Mouse (Mus musculus) midbrain, embryonic 11.5 days (tissue): Measurements from ENCODE around the gene Lgi1. TPM values are rescaled to one million over a fixed set of nuclear protein-coding genes. Genes with fewer than 3 reads are reported as not detected.

Experiments
- ATAC-seq: fragments of 200-750 bp; cut with Nextera tagmentation; 2 replicates; pipeline ENCODE4 v1.8.0; 2017; ENCODE audit warnings: moderate TSS enrichment, moderate library complexity; ENCODE audit not compliant: low FRiP score
- DNase-seq: peaks from one replicate; pipeline ENCODE4 v3.0.0; 2015; ENCODE audit warnings: low spot score; ENCODE audit errors: missing footprints
- H3K27ac ChIP-seq: fragments of 300-500 bp; sonication (generic); 2 replicates; pipeline ENCODE4 v1.5.1; 2014; ENCODE audit warnings: low read depth, low read length
- H3K27me3 ChIP-seq: fragments of 300-500 bp; sonication (generic); 2 replicates; pipeline ENCODE4 v1.6.1; 2014; ENCODE audit warnings: mild to moderate bottlenecking, low read length, moderate library complexity, mixed read lengths; ENCODE audit not compliant: control insufficient read depth, insufficient read depth
- H3K36me3 ChIP-seq: fragments of 300-500 bp; sonication (generic); 2 replicates; pipeline ENCODE4 v1.6.1; 2014; ENCODE audit warnings: mild to moderate bottlenecking, low read length, moderate library complexity, mixed read lengths; ENCODE audit not compliant: control insufficient read depth, insufficient read depth
- H3K4me1 ChIP-seq: fragments of 300-500 bp; sonication (generic); 2 replicates; pipeline ENCODE4 v1.6.1; 2014; ENCODE audit warnings: low read length; ENCODE audit not compliant: control insufficient read depth, insufficient read depth
- H3K4me2 ChIP-seq: fragments of 300-500 bp; sonication (generic); 2 replicates; pipeline ENCODE4 v1.6.1; 2014; ENCODE audit warnings: mild to moderate bottlenecking, moderate library complexity
- H3K4me3 ChIP-seq: fragments of 300-500 bp; sonication (generic); 2 replicates; pipeline ENCODE4 v1.5.1; 2014; ENCODE audit warnings: low read depth, low read length
- H3K9ac ChIP-seq: fragments of 300-500 bp; sonication (generic); 2 replicates; pipeline ENCODE4 v1.6.1; 2014; ENCODE audit warnings: low read length
- H3K9me3 ChIP-seq: fragments of 300-500 bp; sonication (generic); 2 replicates; pipeline ENCODE4 v1.6.1; 2016; ENCODE audit warnings: low read length; ENCODE audit not compliant: control insufficient read depth
- WGBS: fragments of 180-500 bp; shearing (Covaris S2); extraction: QIAGEN DNeasy Blood & Tissue Kit; methylation state at CpG from one replicate; pipeline ENCODE4 v1.1.7; 2014; 5-methylcytosine and 5-hydroxymethylcytosine counted together
- polyA plus RNA-seq: library from polyadenylated mRNA; unstranded; fragments of >200 nt; fragmentation: Nextera tagmentation; extraction: Ambion mirVana; gene quantifications from 2 replicates; pipeline ENCODE4 v1.2.1, GENCODE M21; 2014

The Lgi1 gene
- polyA plus RNA-seq, 1 experiment from 2014 or later = 2.5 TPM

DNA sequence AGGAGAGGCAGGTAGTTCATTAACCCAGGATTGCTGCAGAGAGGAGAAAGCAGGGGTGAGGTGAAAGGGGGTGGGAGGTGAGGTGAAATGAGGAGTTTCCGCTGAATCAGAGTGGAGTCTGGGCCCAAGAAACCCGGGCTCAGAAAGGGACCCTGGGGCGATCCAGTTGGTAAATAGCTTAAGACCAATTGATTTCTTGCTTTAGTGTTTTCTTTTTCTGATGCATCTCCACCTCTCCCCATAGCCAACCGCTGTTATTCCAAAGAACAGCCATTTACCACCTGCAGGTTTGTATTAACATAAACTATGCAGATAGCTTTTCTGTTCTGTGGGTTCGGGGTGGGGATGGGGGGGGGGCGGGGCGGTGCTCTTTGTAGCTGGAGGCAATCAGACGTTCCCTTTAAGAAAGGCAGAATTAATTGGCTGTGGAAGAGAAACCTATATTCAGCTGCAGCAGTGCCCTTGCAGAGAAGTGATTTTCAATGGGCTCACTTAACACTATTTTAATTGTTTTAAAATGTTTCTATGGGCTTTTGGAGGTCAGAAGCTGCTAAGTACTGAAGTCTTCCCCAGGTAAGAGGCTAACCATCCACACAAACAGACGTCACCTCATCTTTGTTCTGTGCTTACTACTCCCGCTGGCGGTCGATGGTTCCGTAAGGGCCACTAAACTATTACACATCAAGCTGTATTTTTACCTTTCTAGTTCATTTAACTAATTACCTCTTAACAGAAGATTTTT lies 84.1 kb downstream of the Lgi1 start:
- Histone ChIP-seq H3K4me2 (no peak overlapping the region), H3K9me3 (no peaks in the 10 kb centered on the region), H3K36me3 (no peaks in the 10 kb centered on the region), H3K4me1 (no peaks in the 10 kb centered on the region), H3K9ac (no peak overlapping the region), H3K27ac (no peak overlapping the region), H3K4me3 (no peak overlapping the region), H3K27me3 (no peaks in the 10 kb centered on the region)
- no peak for ATAC-seq
- DNase-seq = no peak
- WGBS = 37% methylated on average over 13 of the region's 13 CpGs

DNA sequence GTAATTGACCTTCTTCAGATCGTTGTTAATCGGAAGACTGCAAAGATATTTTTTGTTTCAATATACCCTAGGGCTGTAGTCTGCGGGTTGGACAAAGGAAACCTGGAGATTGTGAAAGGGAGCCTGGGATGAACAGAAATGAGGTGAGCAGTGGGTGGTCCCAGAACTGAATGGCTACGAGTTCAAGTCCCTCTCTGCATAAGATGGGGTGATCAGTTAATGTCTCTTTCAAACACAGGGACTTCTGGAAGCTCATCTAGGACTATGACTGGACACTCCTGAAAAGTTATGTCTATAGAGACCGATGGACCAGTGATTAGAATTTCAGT lies 84.6 kb downstream of the Lgi1 start:
- Histone ChIP-seq H3K4me3 (no peak overlapping the region), H3K36me3 (no peaks in the 10 kb centered on the region), H3K4me1 (no peaks in the 10 kb centered on the region), H3K27me3 (no peaks in the 10 kb centered on the region), H3K9me3 (no peaks in the 10 kb centered on the region), H3K4me2 (no peak overlapping the region), H3K9ac (no peak overlapping the region), H3K27ac (no peak overlapping the region)
- ATAC-seq = no peak
- DNase-seq = no peak
- 83% methylated on average over 5 of the region's 5 CpGs for WGBS

DNA sequence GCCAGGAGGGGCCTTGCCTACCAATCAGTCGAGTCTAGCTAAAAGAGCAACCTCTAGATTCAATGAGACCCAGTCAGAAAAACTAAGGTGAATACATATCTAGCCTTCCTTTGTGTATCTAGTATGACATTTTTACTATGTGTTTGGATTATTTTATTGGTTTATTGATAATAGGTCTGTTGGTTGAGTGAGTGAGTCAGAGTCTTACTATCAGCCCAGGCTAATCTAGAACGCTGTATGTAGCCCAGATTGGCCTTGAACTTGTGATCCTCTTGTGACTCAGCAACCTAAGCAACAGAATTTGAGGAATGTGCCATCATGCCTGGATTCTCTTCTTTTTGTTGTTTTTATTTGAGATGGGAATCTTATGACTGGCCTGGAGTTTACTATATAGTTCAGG lies 86.9 kb downstream of the Lgi1 start:
- H3K4me2 ChIP-seq = no peak overlapping the region
- no peaks in the 10 kb centered on the region for H3K36me3 ChIP-seq
- DNase-seq (no peak), ATAC-seq (no peak)
- H3K27me3 ChIP-seq = no peaks in the 10 kb centered on the region
- no peak overlapping the region for H3K4me3 ChIP-seq
- no peak overlapping the region for H3K27ac ChIP-seq
- no peaks in the 10 kb centered on the region for H3K9me3 ChIP-seq
- WGBS = 94% methylated on average over 2 of the region's 2 CpGs
- H3K4me1 ChIP-seq = no peaks in the 10 kb centered on the region
- H3K9ac ChIP-seq = no peak overlapping the region

DNA sequence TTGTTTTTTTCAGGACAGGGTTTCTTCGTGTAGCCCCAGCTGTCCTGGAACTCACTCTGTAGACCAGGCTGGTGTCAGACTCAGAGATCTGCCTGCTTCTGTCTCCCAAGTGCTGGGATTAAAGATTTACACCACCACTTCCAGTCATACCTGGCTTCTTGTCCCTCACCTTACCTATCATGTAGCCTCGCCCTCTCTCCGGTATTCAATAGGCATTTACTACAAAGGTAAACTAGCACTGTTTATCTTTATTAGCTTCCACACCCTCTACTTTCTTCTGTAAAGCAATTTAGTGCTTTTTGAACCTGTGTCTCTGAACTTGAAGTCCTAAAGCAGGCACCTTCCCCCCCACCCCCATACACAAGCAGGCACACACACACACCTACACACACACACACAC lies 87.4 kb downstream of the Lgi1 start:
- Histone ChIP-seq H3K4me3 (no peak overlapping the region), H3K36me3 (no peaks in the 10 kb centered on the region), H3K4me1 (no peaks in the 10 kb centered on the region), H3K27me3 (no peaks in the 10 kb centered on the region), H3K9ac (no peak overlapping the region), H3K4me2 (no peak overlapping the region), H3K27ac (no peak overlapping the region), H3K9me3 (no peaks in the 10 kb centered on the region)
- no peak for DNase-seq
- no peak for ATAC-seq
- WGBS = 94% methylated on average over 3 of the region's 3 CpGs

DNA sequence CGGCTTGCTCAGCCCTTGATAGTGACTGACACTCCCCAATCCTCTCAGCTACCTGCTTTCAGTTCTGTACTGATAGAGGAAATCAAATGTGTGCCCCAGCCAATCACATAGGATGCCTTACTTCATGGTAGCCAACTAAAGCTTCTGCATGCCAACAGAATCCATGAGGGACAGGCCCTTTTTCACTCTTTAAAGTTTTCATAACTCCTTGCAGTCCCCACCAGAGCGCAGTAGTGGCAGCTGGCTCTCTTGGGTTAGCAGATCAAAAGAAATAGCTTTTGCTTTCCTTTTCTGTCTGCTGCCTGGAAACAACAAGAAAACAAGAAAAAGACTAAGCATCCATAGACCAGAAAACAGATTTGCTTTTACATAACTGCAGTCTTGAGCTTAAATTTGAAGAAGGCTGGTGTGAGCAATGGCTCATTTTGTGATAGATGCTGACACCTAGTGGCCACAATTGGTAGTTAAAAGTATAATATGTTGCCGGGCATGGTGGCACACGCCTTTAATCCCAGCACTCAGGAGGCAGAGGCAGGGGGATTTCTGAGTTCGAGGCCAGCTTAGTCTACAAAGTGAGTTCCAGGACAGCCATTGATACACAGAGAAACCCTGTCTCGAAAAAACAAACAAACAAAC lies 88.3 kb downstream of the Lgi1 start:
- Histone ChIP-seq H3K27ac (no peak overlapping the region), H3K4me2 (no peak overlapping the region), H3K27me3 (no peaks in the 10 kb centered on the region), H3K9me3 (no peaks in the 10 kb centered on the region), H3K4me3 (no peak overlapping the region), H3K9ac (no peak overlapping the region), H3K36me3 (no peaks in the 10 kb centered on the region), H3K4me1 (no peaks in the 10 kb centered on the region)
- 47% methylated on average over 6 of the region's 6 CpGs for WGBS
- DNase-seq (peak; percentile 96), ATAC-seq (0 out of 2 replicates have a peak, but pooled peaks have one; percentile 38)

DNA sequence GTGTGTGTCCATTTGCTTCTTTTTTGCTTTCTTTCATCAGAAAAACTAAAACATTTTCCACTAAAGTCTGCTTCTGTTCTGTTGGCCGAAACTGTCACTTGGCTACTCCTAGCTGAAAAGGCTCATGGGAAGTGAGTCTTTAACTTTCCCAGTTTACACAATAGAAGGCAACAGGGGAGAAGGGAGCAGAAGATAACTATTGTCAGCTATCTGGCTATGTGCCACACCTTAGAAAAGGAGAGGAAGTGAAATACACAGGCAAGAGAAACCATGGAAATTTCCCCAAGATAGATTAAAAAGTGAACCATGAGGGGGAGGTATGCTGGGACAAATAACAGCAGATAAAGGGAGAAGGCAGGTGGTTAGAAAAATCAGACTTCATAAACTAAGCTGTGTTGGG lies 89.9 kb downstream of the Lgi1 start:
- Histone ChIP-seq H3K27me3 (no peaks in the 10 kb centered on the region), H3K4me1 (no peaks in the 10 kb centered on the region), H3K36me3 (no peaks in the 10 kb centered on the region), H3K9ac (no peak overlapping the region), H3K4me2 (no peak overlapping the region), H3K27ac (no peak overlapping the region), H3K4me3 (no peak overlapping the region), H3K9me3 (no peaks in the 10 kb centered on the region)
- no peak for DNase-seq
- no peak for ATAC-seq
- WGBS = 86% methylated on average over 1 of the region's 1 CpGs

DNA sequence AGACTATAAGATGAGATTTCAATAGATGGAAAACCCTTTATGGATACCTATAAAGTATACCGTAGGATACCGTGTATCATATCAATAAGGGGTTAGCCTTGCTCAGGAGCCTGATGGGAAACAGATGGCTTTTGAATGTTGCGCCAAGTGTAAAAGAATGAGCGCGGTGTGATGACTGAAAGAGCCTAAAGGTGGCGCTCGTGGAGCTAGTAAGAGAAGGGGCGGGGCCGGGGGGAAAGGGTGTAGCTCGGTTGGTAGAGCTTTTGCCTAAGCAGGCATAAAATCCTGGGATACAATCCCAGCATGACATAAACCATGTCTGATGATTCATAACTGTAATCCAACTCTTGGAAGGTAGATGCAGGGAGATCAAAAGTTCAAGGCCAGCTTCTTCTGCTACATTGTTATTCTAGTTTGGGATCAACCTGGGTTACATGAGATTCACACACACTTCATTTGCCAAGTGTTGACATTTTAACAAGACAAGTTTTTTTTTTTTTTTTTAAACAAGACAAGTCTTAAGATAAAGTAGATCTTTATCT lies 90.6 kb downstream of the Lgi1 start:
- Histone ChIP-seq H3K36me3 (no peaks in the 10 kb centered on the region), H3K9me3 (no peaks in the 10 kb centered on the region), H3K9ac (no peak overlapping the region), H3K27ac (no peak overlapping the region), H3K27me3 (no peaks in the 10 kb centered on the region), H3K4me1 (no peaks in the 10 kb centered on the region), H3K4me3 (no peak overlapping the region), H3K4me2 (no peak overlapping the region)
- no peak for DNase-seq
- 79% methylated on average over 10 of the region's 10 CpGs for WGBS
- no peak for ATAC-seq

DNA sequence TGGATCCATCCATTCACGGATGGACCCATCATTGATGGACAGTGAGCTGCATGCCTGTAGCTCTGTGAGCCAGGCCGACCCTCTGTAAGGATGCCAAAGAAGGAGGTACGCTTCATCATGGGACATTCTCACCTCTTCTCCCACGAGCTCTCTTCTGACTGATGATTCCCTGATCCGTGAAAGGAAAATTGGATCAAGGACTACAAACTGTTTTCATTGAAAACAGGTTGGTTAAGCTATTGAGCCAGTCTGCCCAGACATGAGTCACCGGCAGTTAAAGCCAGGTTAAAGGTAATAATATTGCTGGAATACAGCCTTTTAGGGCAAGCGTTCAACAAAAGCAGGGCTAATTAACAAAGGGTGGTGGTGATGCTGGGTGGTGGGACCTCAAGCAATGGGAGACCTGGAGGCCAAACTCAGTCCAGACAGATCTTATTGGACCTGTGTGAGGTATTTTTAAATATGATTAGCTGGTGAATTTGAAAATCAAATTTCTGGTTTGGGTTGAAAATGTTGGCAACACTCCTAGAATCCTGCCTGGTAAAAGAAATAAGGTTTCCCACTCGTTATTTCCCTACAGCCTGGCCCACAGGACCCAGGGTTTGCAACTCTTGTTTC lies 92.0 kb downstream of the Lgi1 start:
- no peak for ATAC-seq
- no peak for DNase-seq
- no peaks in the 10 kb centered on the region for H3K9me3 ChIP-seq
- no peaks in the 10 kb centered on the region for H3K27me3 ChIP-seq
- no peaks in the 10 kb centered on the region for H3K4me1 ChIP-seq
- H3K9ac ChIP-seq = no peak overlapping the region
- 86% methylated on average over 8 of the region's 8 CpGs for WGBS
- no peak overlapping the region for H3K4me2 ChIP-seq
- H3K4me3 ChIP-seq = no peak overlapping the region
- H3K36me3 ChIP-seq = no peaks in the 10 kb centered on the region
- no peak overlapping the region for H3K27ac ChIP-seq

DNA sequence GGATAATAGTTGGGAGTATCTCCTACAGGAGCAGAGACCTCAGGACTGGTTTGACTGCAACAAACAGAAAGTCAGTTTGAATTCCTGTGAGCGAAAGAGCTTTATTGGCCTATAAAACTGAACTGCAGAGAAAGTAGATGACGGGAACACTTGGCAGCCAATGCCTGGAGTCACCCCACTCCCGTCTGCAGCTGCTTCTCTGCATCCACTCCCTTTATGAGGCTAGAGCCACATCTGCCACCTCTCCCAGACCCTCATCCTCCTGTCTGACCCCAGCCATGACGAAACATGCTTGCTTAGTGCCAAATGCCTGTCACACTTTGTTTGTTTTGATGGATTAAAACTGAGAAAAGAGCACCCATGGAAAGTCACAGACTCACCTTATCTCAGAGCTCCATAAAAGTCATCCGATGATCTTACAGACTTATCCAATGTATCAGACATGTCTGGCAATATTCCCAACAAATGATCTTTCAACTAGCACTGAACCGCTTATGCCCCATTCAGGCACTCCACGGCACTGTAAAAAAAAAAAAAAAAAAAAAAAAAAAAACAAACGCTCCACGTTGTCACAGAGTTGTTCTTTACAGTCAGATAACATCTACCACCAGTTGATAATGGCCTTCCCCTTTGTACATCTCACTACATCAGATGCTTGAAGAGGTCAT lies 93.8 kb downstream of the Lgi1 start:
- 86% methylated on average over 9 of the region's 9 CpGs for WGBS
- H3K4me3 ChIP-seq = no peak overlapping the region
- no peak overlapping the region for H3K27ac ChIP-seq
- no peaks in the 10 kb centered on the region for H3K4me1 ChIP-seq
- ATAC-seq (no peak), DNase-seq (no peak)
- no peaks in the 10 kb centered on the region for H3K36me3 ChIP-seq
- no peaks in the 10 kb centered on the region for H3K9me3 ChIP-seq
- no peak overlapping the region for H3K9ac ChIP-seq
- no peak overlapping the region for H3K4me2 ChIP-seq
- no peaks in the 10 kb centered on the region for H3K27me3 ChIP-seq
